Mouse (Mus musculus) layer of hippocampus, adult 9-11 months (tissue): Measurements from ENCODE around the gene Nol12.
A peak's percentile ranks its signal among the peaks of the same experiment; 100 is the strongest.

Source experiments
- DNase-seq: peaks from one replicate; pipeline ENCODE4 v3.0.0; 2022

The Nol12 gene

GRCm38 (mm10) chr15:78934784-78935320, at the start of gene Nol12:
TSS of gene Nol12 (plus strand) at chr15:78934933.
- DNase-seq = peak; percentile 83

- DNase-seq = no peak
Measured at GRCm38 (mm10) chr15:78889401-78889853, 45.3 kb upstream of the Nol12 start.

GRCm38 (mm10) chr15:78892440-78892839, 42.3 kb upstream of the Nol12 start:
- DNase-seq = no peak

GRCm38 (mm10) chr15:78894726-78895125, 40.0 kb upstream of the Nol12 start:
- DNase-seq = no peak

- DNase-seq = no peak
Measured at GRCm38 (mm10) chr15:78895741-78896140, 39.0 kb upstream of the Nol12 start.

GRCm38 (mm10) chr15:78896149-78896548, 38.6 kb upstream of the Nol12 start:
- DNase-seq = no peak

GRCm38 (mm10) chr15:78897488-78897887, 37.2 kb upstream of the Nol12 start:
- no peak for DNase-seq

- no peak for DNase-seq
Measured at GRCm38 (mm10) chr15:78898507-78899001, 36.2 kb upstream of the Nol12 start.

- DNase-seq = no peak
Measured at GRCm38 (mm10) chr15:78899409-78899739, 35.4 kb upstream of the Nol12 start, which contains the start of gene Gm49510. TSS of gene Gm49510 (plus strand) at chr15:78899667.

GRCm38 (mm10) chr15:78899740-78900584, 34.8 kb upstream of the Nol12 start, which contains the start of gene Sh3bp1:
TSS of gene Sh3bp1 (plus strand) at chr15:78899768.
- DNase-seq = no peak

GRCm38 (mm10) chr15:78900585-78901421, 33.9 kb upstream of the Nol12 start:
- no peak for DNase-seq

- no peak for DNase-seq
Measured at GRCm38 (mm10) chr15:78901422-78901789, 33.3 kb upstream of the Nol12 start.

GRCm38 (mm10) chr15:78903243-78903642, 31.5 kb upstream of the Nol12 start:
- DNase-seq = no peak

- no peak for DNase-seq
Measured at GRCm38 (mm10) chr15:78908399-78908798, 26.3 kb upstream of the Nol12 start.

- DNase-seq = no peak
Measured at GRCm38 (mm10) chr15:78908982-78909381, 25.8 kb upstream of the Nol12 start.

- DNase-seq = no peak
Measured at GRCm38 (mm10) chr15:78912040-78912439, 22.7 kb upstream of the Nol12 start.

GRCm38 (mm10) chr15:78913632-78914090, 21.1 kb upstream of the Nol12 start, which contains the start of gene Pdxp:
TSS of gene Pdxp (plus strand) at chr15:78913919.
- peak; percentile 98 for DNase-seq

GRCm38 (mm10) chr15:78914091-78914822, 20.5 kb upstream of the Nol12 start:
- no peak for DNase-seq

GRCm38 (mm10) chr15:78914823-78915659, 19.7 kb upstream of the Nol12 start:
- DNase-seq = no peak

GRCm38 (mm10) chr15:78915660-78916017, 19.1 kb upstream of the Nol12 start:
- DNase-seq = peak; percentile 88

GRCm38 (mm10) chr15:78916052-78916826, 18.5 kb upstream of the Nol12 start:
- no peak for DNase-seq
